Mouse (Mus musculus) forebrain, embryonic 14.5 days (tissue): Measurements from ENCODE around the gene Sv2b. TPM values are rescaled to one million over a fixed set of nuclear protein-coding genes. Genes with fewer than 3 reads are reported as not detected.

Experiments
- ATAC-seq: fragments of 200-750 bp; cut with Nextera tagmentation; 2 replicates; pipeline ENCODE4 v1.8.0; 2017; ENCODE audit warnings: mild to moderate bottlenecking, moderate library complexity
- DNase-seq: peaks from one replicate; pipeline ENCODE4 v3.0.0-alpha.2; 2015; ENCODE audit warnings: low spot score
- H3K27ac ChIP-seq: fragments of 300-500 bp; sonication (generic); 2 replicates; pipeline ENCODE4 v1.5.1; 2014; ENCODE audit warnings: low read depth, mild to moderate bottlenecking, control low read depth, low read length, moderate library complexity
- H3K27me3 ChIP-seq: fragments of 300-500 bp; sonication (generic); replicated peaks from 2 replicates; pipeline ENCODE4 v1.6.1; 2014; ENCODE audit warnings: low read length, control low read depth, mixed read lengths; ENCODE audit not compliant: control insufficient read depth, insufficient read depth
- H3K36me3 ChIP-seq: fragments of 300-500 bp; sonication (generic); 2 replicates; pipeline ENCODE4 v1.6.1; 2014; ENCODE audit warnings: low read length, control low read depth; ENCODE audit not compliant: control insufficient read depth, insufficient read depth
- H3K4me1 ChIP-seq: fragments of 300-500 bp; sonication (generic); 2 replicates; pipeline ENCODE4 v1.6.1; 2014; ENCODE audit warnings: antibody characterized with exemption, low read length, control low read depth; ENCODE audit not compliant: control insufficient read depth, insufficient read depth
- H3K4me2 ChIP-seq: fragments of 300-500 bp; sonication (generic); 2 replicates; pipeline ENCODE4 v1.6.1; 2014; ENCODE audit warnings: mild to moderate bottlenecking, control low read depth, low read length
- H3K4me3 ChIP-seq: fragments of 300-500 bp; sonication (generic); 2 replicates; pipeline ENCODE4 v1.5.1; 2014; ENCODE audit warnings: low read depth, low read length, control low read depth
- H3K9ac ChIP-seq: fragments of 300-500 bp; sonication (generic); 2 replicates; pipeline ENCODE4 v1.6.1; 2014; ENCODE audit warnings: mild to moderate bottlenecking, low read length, control low read depth, moderate library complexity
- H3K9me3 ChIP-seq: fragments of 300-500 bp; sonication (generic); replicated peaks from 2 replicates; pipeline ENCODE4 v1.6.1; 2016; ENCODE audit warnings: low read length, control low read depth, mixed read lengths; ENCODE audit not compliant: control insufficient read depth
- WGBS: fragments of 180-500 bp; shearing (Covaris S2); extraction: QIAGEN DNeasy Blood & Tissue Kit; methylation state at CpG from one replicate; pipeline ENCODE4 v1.1.7; 2014; 5-methylcytosine and 5-hydroxymethylcytosine counted together
- polyA plus RNA-seq: library from polyadenylated mRNA; unstranded; fragments of >200 nt; fragmentation: Nextera tagmentation; extraction: Ambion mirVana; gene quantifications from 2 replicates; pipeline ENCODE4 v1.2.1, GENCODE M21; 2014

Sv2b gene
- polyA plus RNA-seq, 1 experiment from 2014 or later = 8.4 TPM

DNA sequence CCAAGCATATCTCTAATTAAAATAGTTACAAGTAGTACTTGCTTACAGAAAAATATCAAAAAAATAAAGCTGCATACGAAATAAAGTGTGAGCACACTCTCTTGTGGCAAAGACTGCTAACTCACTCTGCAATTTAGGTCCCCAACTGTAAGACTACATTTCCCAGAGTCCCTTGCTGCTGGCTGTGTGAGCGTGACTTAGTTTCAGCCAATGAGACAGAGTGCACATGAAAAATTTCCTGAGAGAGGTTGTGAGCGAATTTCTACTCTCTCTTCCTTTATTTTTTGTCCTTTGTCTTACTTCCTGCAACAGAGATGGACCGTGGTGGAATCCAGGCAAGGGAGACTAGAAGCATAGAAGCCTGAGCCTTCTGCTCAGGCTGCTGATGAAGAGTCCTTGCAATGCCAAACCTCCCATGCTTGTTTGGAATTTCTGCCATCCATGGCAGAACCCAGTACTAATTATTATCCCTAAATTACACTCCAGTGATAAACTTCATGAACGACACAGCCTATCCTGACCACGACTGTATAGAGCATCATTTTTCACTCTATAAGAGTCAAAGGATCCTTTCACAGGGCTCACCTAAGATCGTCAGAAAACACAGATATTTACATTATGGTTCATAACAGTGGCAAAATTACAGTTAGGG lies 190.9 kb downstream of the Sv2b start:
- WGBS = 42% methylated on average over 7 of the region's 7 CpGs
- DNase-seq (peak; percentile 89), ATAC-seq (peak; percentile 94)
- peak overlapping the region; percentile 51 for H3K4me2 ChIP-seq
- H3K4me3 ChIP-seq = peak overlapping the region; percentile 24
- no peaks in the 10 kb centered on the region for H3K27me3 ChIP-seq
- peak overlapping the region; percentile 54; the same call in 1 of the 2 replicates for H3K9ac ChIP-seq
- H3K9me3 ChIP-seq = no peaks in the 10 kb centered on the region
- H3K36me3 ChIP-seq = no peaks in the 10 kb centered on the region
- H3K4me1 ChIP-seq = 0 out of 2 replicates have a peak, but pooled peaks cover 3% of the 10 kb centered on the region
- no peak overlapping the region for H3K27ac ChIP-seq

DNA sequence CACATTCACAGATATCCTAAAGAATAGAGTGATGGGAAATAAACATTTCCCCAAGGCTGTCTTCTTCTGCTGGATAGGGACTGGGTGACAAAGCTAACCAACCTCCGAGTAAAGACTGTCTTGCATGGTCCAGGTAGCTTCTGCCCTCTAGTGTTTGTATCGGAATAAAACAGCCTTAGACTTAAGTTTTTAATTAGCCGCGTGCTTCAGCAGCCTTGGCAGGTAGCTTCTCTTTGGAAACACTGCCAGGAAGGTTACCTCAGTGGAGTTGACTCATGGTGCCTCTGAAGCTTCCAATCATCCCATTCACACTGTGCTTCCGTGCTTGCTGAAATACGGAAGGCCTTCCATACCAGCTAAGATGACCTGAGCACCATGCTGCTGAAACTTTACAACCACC lies 198.4 kb downstream of the Sv2b start:
- no peaks in the 10 kb centered on the region for H3K27me3 ChIP-seq
- no peak overlapping the region for H3K27ac ChIP-seq
- ATAC-seq (peak; percentile 75), DNase-seq (peak; percentile 88)
- no peak overlapping the region for H3K9ac ChIP-seq
- H3K36me3 ChIP-seq = no peaks in the 10 kb centered on the region
- H3K4me3 ChIP-seq = no peak overlapping the region
- H3K4me2 ChIP-seq = no peak overlapping the region
- H3K4me1 ChIP-seq = no peaks in the 10 kb centered on the region
- no peaks in the 10 kb centered on the region for H3K9me3 ChIP-seq
- WGBS = 10% methylated on average over 6 of the region's 6 CpGs

DNA sequence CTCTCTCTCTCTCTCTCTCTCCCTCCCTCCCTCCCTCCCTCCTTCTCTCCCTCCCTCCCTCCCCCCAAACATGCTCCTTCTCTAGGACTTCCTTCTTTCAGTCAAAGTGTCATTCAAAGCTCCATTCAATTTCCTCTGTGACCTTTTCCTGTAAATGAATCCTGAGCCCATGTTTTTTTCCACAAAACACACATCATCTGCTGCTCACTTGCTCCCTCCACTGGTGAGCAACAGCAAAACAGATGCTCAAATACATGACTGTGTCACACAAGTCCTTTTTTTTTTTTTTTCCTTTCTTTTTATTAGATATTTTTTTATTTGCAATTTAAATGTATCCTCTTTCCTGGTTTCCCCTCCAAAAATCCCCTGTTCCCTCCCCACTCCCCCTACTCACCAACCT lies 201.6 kb downstream of the Sv2b start:
- peak; percentile 68 for DNase-seq
- no peaks in the 10 kb centered on the region for H3K27me3 ChIP-seq
- no peak overlapping the region for H3K27ac ChIP-seq
- H3K9ac ChIP-seq = no peak overlapping the region
- H3K4me2 ChIP-seq = no peak overlapping the region
- H3K9me3 ChIP-seq = no peaks in the 10 kb centered on the region
- no peaks in the 10 kb centered on the region for H3K36me3 ChIP-seq
- no peak overlapping the region for H3K4me3 ChIP-seq
- H3K4me1 ChIP-seq = no peaks in the 10 kb centered on the region
- no peak for ATAC-seq

DNA sequence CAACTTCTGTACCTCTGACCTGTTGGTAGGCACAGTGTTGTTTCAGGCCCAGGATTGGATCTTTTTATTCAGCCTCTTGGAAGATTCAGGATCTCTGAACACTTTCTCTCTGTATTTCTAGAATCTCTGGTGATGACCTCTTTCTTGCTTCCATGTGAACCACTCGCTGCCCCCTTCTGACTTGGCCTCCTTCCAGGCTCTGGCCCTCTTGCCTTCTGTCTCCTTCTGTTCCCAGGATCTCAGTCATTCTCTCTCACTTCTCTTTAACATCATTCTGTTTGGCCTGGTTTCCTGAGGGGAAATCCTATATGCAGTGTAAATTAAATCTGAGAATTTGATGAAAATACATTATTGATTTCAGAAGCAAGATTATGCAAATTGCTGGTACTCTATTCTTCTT lies 205.2 kb downstream of the Sv2b start:
- Histone ChIP-seq H3K4me2 (no peak overlapping the region), H3K27me3 (no peaks in the 10 kb centered on the region), H3K4me3 (no peak overlapping the region), H3K9ac (no peak overlapping the region), H3K9me3 (no peaks in the 10 kb centered on the region), H3K27ac (no peak overlapping the region), H3K36me3 (no peaks in the 10 kb centered on the region), H3K4me1 (no peaks in the 10 kb centered on the region)
- DNase-seq = no peak
- 54% methylated on average over 1 of the region's 1 CpGs for WGBS
- ATAC-seq = no peak

DNA sequence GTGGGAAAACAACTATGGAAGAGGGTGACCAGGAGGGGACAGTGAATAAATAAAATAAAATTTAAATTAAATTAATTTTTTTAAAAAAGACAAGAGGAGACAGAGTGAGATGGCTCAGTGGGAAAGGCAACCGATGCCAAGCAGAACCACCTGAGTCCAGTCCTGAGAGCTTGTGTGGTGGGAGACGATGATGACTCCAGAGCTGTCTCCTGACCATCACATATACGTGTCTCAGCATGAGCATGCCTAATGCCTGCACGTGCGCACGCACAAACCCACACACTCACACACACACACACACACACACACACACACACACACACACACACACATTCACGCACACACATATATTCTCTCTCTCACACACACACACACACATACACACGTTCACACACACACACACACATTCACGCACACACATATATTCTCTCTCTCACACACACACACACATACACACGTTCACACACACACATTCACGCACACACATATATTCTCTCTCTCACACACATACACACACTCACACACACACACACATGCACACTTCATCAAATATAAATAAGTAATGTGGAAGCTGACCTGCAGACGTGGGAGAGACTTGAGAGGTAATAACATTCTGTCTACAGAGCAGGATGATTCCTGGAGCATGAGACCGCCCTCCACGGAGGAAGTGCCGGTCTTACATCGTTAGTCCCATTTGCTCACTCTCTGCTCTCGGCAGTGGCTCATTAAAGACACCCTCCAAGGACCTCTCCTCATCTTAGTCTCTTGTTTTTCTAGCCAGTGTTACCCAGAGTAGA lies 206.3 kb downstream of the Sv2b start:
- ATAC-seq = 0 out of 2 replicates have a peak, but pooled peaks have one; percentile 29
- Histone ChIP-seq H3K27me3 (no peaks in the 10 kb centered on the region), H3K4me3 (no peak overlapping the region), H3K4me2 (no peak overlapping the region), H3K36me3 (no peaks in the 10 kb centered on the region), H3K9me3 (no peaks in the 10 kb centered on the region), H3K9ac (no peak overlapping the region), H3K4me1 (no peaks in the 10 kb centered on the region), H3K27ac (no peak overlapping the region)
- WGBS = 75% methylated on average over 17 of the region's 17 CpGs
- no peak for DNase-seq

DNA sequence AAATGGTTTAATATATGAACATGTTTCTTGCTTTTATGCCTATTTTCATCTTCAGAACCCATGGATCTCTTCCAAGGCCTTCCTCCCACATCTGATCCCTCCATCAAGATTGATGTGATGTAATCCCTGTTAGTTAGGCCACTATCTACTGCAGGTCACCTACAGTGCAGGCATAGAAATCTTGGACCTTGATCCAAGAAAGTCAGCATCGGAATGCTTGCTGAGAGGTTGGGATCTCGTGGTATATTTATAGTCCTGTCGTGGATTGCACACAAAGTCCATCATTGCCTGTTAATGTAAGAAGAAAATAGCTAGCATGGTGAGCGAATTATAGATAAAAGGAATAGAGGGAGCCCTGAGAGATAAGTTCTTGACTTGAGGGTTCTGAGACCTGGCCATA lies 223.6 kb downstream of the Sv2b start:
- no peaks in the 10 kb centered on the region for H3K27me3 ChIP-seq
- 92% methylated on average over 4 of the region's 4 CpGs for WGBS
- no peak overlapping the region for H3K9ac ChIP-seq
- H3K27ac ChIP-seq = no peak overlapping the region
- ATAC-seq (no peak), DNase-seq (no peak)
- no peak overlapping the region for H3K4me2 ChIP-seq
- H3K4me3 ChIP-seq = no peak overlapping the region
- H3K9me3 ChIP-seq = no peaks in the 10 kb centered on the region
- H3K4me1 ChIP-seq = no peaks in the 10 kb centered on the region
- H3K36me3 ChIP-seq = no peaks in the 10 kb centered on the region

DNA sequence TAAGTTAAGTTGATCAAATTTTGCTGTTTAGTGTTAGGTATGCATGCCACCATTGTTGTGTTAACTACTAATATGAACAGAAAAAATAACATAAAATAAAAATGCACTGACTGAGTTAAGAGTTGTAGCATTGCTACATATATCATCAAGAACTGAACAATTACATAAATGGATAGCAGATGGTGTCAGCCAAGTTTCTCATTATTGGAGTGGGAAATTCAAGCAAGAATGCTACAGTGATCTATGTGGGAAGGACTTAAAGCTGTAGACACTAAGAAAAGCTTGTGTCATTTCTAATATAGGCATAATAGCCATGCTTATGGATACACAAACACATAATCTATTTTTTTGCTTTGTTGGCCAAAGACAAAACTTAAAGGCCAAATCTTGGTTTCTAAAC lies 228.9 kb downstream of the Sv2b start:
- Histone ChIP-seq H3K9ac (no peak overlapping the region), H3K27ac (no peak overlapping the region), H3K4me2 (no peak overlapping the region), H3K36me3 (no peaks in the 10 kb centered on the region), H3K4me3 (no peak overlapping the region), H3K27me3 (no peaks in the 10 kb centered on the region), H3K9me3 (no peaks in the 10 kb centered on the region), H3K4me1 (peaks cover 6% of the 10 kb centered on the region; the same call in 1 of the 2 replicates)
- DNase-seq = no peak
- no peak for ATAC-seq

DNA sequence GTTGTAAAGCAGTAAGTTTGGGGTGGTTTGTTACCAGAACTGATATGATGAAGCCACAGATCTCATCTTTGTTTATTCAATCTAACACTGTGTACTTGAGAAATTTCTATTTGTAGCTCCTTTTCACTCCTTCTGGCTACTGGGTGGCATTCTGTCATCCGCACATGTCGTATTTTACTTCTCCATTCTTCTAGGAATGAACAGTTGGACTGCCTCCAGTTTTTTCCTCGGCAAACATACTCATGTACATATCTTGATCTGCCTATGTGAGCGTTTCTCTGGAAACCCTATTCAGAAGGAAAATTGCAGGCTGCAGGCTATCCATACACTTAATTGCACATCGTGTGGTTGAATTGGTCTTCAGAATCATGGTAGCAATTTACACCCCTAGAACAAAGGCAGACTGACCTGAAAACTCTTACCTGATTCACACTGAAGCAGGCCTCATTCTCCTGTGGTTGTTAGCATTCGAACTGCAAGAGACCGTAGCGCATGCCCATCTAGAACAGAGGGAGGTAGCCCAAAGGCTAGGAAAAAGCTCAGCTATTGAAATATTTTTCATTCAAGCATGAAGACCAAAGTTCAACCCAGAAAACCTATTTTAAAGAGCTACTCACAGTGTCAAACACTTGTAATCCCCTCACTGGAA lies 231.4 kb downstream of the Sv2b start:
- Histone ChIP-seq H3K27me3 (no peaks in the 10 kb centered on the region), H3K36me3 (no peaks in the 10 kb centered on the region), H3K9me3 (no peaks in the 10 kb centered on the region), H3K4me3 (no peak overlapping the region), H3K9ac (no peak overlapping the region), H3K4me2 (no peak overlapping the region), H3K4me1 (peaks cover 6% of the 10 kb centered on the region; the same call in 1 of the 2 replicates), H3K27ac (peak overlapping the region; percentile 55; the same call in 1 of the 2 replicates)
- ATAC-seq = peak; percentile 86
- peak; percentile 86 for DNase-seq
- WGBS = 16% methylated on average over 8 of the region's 8 CpGs
